Comparison of ENCODE assay signal across 9 mouse cellular contexts in genomic region chr8:94330733-94331132, GRCm38 (mm10). TPM values are rescaled to one million over a fixed set of nuclear protein-coding genes. Genes with fewer than 3 reads are reported as not detected.
A peak's percentile ranks its signal among the peaks of the same experiment; 100 is the strongest.
DNase-seq lines count a peak whose midpoint lies in the region; ATAC-seq and TF ChIP-seq lines count a peak whose summit lies in the region.
"Had no signal": no experiment of that assay in that cellular context is flagged by ENCODE, and none has a peak within 500 bp of the region (broad histone marks: within the 10 kb centered on the region; RNA-seq: fewer than 3 reads in every experiment).

No protein-coding gene starts in this region.

- no peaks in the 10 kb centered on the region for H3K9me3 ChIP-seq in G1E (replicated peaks)
- H3K9me3 ChIP-seq in limb, embryonic 10.5 days (replicated peaks) = no peaks in the 10 kb centered on the region
- H3K9me3 ChIP-seq in midbrain, embryonic 14.5 days (ENCODE audit: control insufficient read depth, low read length) = no peaks in the 10 kb centered on the region

- 32% methylated on average over 4 of the region's 4 CpGs for WGBS in limb, embryonic 10.5 days
- WGBS in midbrain, embryonic 14.5 days = 35% methylated on average over 4 of the region's 4 CpGs

- no peak for DNase-seq in cerebellum, adult 11-12 months
- peak; percentile 79 for DNase-seq in G1E (ENCODE audit: low spot score)
- DNase-seq in heart, postnatal 4 days = peak; percentile 59
- peak; percentile 74 for DNase-seq in limb, embryonic 10.5 days (ENCODE audit: low spot score)
- DNase-seq in midbrain, embryonic 14.5 days = peak; percentile 89
- peak; percentile 61 for DNase-seq in testis, postnatal 10 days (ENCODE audit: low spot score)

- no peak overlapping the region for H3K27ac ChIP-seq in limb, embryonic 10.5 days
- no peak overlapping the region for H3K27ac ChIP-seq in midbrain, embryonic 14.5 days (replicated peaks; ENCODE audit: low read depth, low read length)

- H3K9ac ChIP-seq in midbrain, embryonic 14.5 days (replicated peaks; ENCODE audit: low read length) = no peak overlapping the region

- no peak overlapping the region for H3K4me2 ChIP-seq in midbrain, embryonic 14.5 days (ENCODE audit: low read length)

- no peak overlapping the region for H3K4me3 ChIP-seq in G1E (ENCODE audit: low read depth, low read length)
- H3K4me3 ChIP-seq in limb, embryonic 10.5 days = no peak overlapping the region
- H3K4me3 ChIP-seq in midbrain, embryonic 14.5 days (replicated peaks; ENCODE audit: low read depth, low read length) = no peak overlapping the region

- peak; percentile 47; the same call in 1 of the 2 replicates for ATAC-seq in cerebellum, adult (ENCODE audit: insufficient number of reproducible peaks, low FRiP score, low TSS enrichment)
- ATAC-seq in G1E (ENCODE audit: extremely low read depth, insufficient number of reproducible peaks, low FRiP score, poor library complexity, severe bottlenecking) = peak; percentile 34; the same call in 1 of the 2 replicates
- peak; percentile 91 for ATAC-seq in common myeloid progenitor, adult 5-6 weeks (replicated peaks; ENCODE audit: low read depth, poor library complexity, severe bottlenecking)
- peak; percentile 31; the same call in 1 of the 2 replicates for ATAC-seq in midbrain, embryonic 14.5 days (ENCODE audit: low FRiP score, low TSS enrichment)
- ATAC-seq: Patski had no signal

- TF ChIP-seq CTCF in G1E (IDR thresholded peaks at IDR 0.05; ENCODE audit: low read depth, low read length) = peak; percentile 91

- H3K36me3 ChIP-seq in G1E (replicated peaks) = no peaks in the 10 kb centered on the region
- H3K36me3 ChIP-seq in limb, embryonic 10.5 days = no peaks in the 10 kb centered on the region
- H3K36me3 ChIP-seq in midbrain, embryonic 14.5 days (ENCODE audit: control insufficient read depth, insufficient read depth, low read length) = no peaks in the 10 kb centered on the region

- peaks cover 52% of the 10 kb centered on the region for H3K27me3 ChIP-seq in G1E (ENCODE audit: insufficient read depth, low read length)
- H3K27me3 ChIP-seq in limb, embryonic 10.5 days (ENCODE audit: low read depth, poor library complexity, severe bottlenecking) = no peaks in the 10 kb centered on the region
- H3K27me3 ChIP-seq in midbrain, embryonic 14.5 days (ENCODE audit: control insufficient read depth, insufficient read depth, low read length) = no peaks in the 10 kb centered on the region
- H3K27me3 ChIP-seq: Patski had no signal

- 0 out of 2 replicates have a peak, but pooled peaks cover 5% of the 10 kb centered on the region for H3K4me1 ChIP-seq in G1E (ENCODE audit: insufficient read depth, low read depth, low read length)
- 0 out of 2 replicates have a peak, but pooled peaks cover 2% of the 10 kb centered on the region for H3K4me1 ChIP-seq in limb, embryonic 10.5 days
- no peaks in the 10 kb centered on the region for H3K4me1 ChIP-seq in midbrain, embryonic 14.5 days (ENCODE audit: control insufficient read depth, insufficient read depth, low read length)

RNA-seq across cellular contexts. Expression of gene Slc12a3, which starts 1.7 kb away (rescaled TPM):
- not detected in 2 replicates for total RNA-seq in G1E (2014; fragmentation: Nextera tagmentation)
- total RNA-seq in G1E (2017) = 0.17 and 0.44 TPM in 2 replicates
- not detected in 2 replicates for polyA plus RNA-seq in G1E (2012)
- total RNA-seq in common myeloid progenitor, adult 5-6 weeks (2017) = 0.49 TPM in 1 of 2 replicates, not detected in the other
- total RNA-seq in heart, postnatal 4 days (2021) = under 1 TPM in 1 of 2 experiments, not detected in 1; 0.11 TPM
- polyA plus RNA-seq in limb, embryonic 10.5 days (2016; fragmentation: Nextera tagmentation; extraction: Ambion mirVana) = not detected in 2 replicates
- 0.07 TPM in 1 of 2 replicates, not detected in the other for polyA plus RNA-seq in midbrain, embryonic 14.5 days (2014; fragmentation: Nextera tagmentation; extraction: Ambion mirVana)

RNA-seq across cellular contexts. Expression of gene Herpud1, which starts 55.5 kb away (rescaled TPM):
- total RNA-seq in G1E (2014; fragmentation: Nextera tagmentation) (51.7 and 54.7 TPM in 2 replicates), G1E (2017) (59.5 and 68.4 TPM in 2 replicates)
- 46.6 and 63.0 TPM in 2 replicates for polyA plus RNA-seq in G1E (2012)
- total RNA-seq in common myeloid progenitor, adult 5-6 weeks (2017) = 71.4 and 79.8 TPM in 2 replicates
- total RNA-seq in heart, postnatal 4 days (2021) = 10 to 100 TPM; 56.6 to 66.4 TPM
- polyA plus RNA-seq in limb, embryonic 10.5 days (2016; fragmentation: Nextera tagmentation; extraction: Ambion mirVana) = 52.4 and 54.0 TPM in 2 replicates
- polyA plus RNA-seq in midbrain, embryonic 14.5 days (2014; fragmentation: Nextera tagmentation; extraction: Ambion mirVana) = 60.9 and 72.2 TPM in 2 replicates

Comparison
In these comparisons a context has a peak if more than half of its experiments do, and no peak if none do; other contexts are left out.
1. ATAC-seq: peak in every context shown above with its lines; median percentile 91 in common myeloid progenitor, adult 5-6 weeks; 47 in cerebellum, adult; 34 in G1E; 31 in midbrain, embryonic 14.5 days.